Mouse (Mus musculus) retina, embryonic 14.5 days (tissue): ENCODE results near the gene Lrrc8a.

ENCODE experiments used
- DNase-seq: peaks from one replicate; pipeline ENCODE4 v3.0.0-alpha.2; 2015; ENCODE audit warnings: low spot score

The Lrrc8a gene

DNA sequence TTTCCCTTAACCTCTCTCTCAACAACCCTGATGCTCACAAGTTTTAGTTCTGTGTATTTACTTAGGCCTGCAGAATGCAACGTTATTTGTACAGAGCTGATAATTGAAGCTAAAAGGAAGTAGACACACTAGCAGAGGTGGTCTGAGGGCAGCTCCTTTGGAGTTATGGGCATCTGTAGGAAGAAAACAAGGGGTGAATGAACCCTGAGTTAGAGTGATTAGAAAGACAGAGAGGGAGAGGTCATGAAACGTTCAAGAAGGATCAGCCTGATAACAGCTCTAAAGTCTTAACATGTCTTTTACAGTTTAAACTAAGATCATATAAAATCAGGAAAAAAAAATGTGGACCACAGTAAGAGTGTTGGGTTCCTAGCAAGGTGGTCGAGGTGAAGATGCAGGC lies 71.8 kb downstream of the Lrrc8a start:
- DNase-seq: no peak

DNA sequence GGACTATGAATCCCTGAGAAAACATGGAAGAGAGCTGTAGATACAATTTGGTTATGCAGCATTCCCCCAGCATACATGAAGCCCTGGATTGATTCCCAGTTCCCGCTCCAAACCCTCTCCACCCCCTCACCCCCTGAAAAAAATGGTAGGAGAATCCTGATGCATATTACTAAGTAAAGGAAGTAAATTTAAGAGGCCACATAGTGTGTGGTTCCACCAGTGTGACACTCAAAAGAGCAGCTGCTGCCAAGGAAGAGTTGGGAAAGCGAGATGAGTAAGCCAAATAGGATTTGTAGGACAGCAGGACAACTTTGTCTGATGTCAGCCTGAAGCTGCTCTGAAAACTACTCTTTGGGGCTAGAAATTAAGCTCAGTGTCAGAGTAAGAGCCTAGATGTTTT lies 74.0 kb downstream of the Lrrc8a start:
- no peak for DNase-seq
